Mouse (Mus musculus) liver, postnatal 0 days (tissue): Measurements from ENCODE around the gene Pcca.

Experiments used
- CTCF ChIP-seq: sonication (generic); IDR thresholded peaks from 2 replicates; pipeline ENCODE4 v1.5.1; 2016; ENCODE audit warnings: antibody characterized with exemption, low read depth
- EP300 ChIP-seq: IDR thresholded peaks from 2 replicates; pipeline ENCODE4 v1.6.1; 2016; ENCODE audit warnings: antibody characterized with exemption, low read depth, mild to moderate bottlenecking

- no peak for TF ChIP-seq CTCF
- no peak for TF ChIP-seq EP300
These were observed 366.6 kb downstream of the Pcca start for GRCm38 (mm10) chr14:122900679-122901078.
